Mouse (Mus musculus) ovary, postnatal 10 days (tissue): ENCODE results near the gene Iqcm.
"Not testable (repeated sequence)": the region's sequence is repeated elsewhere in the genome, so short reads cannot be mapped to it uniquely, and the experiment has no call there.

Experiments
- DNase-seq: peaks from one replicate; pipeline ENCODE4 v3.0.0; 2022; ENCODE audit warnings: low spot score

The Iqcm gene

DNA sequence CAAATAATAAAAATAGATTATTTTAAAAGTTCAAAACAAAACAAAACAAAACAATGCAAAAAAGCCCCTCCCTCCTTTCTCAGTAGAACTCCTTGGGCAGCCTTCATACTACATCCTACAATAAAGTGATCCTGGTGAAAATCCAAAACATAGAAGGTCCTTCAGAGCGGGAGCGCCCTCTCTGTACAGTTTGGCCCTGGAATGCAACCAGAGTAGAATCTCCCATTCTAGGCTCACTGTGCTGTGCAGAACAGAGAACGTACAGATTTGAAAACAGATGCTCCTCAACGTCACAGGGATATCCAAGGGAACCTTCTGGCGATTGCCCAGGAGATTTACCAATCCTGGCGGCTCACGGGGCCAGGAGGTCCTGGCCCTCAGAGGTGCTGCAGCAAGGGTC is at the start of gene Iqcm:
Gene Iqcm (plus strand): TSS at position 301 of the 400 bp plus-strand sequence.
- DNase-seq, result no peak

DNA sequence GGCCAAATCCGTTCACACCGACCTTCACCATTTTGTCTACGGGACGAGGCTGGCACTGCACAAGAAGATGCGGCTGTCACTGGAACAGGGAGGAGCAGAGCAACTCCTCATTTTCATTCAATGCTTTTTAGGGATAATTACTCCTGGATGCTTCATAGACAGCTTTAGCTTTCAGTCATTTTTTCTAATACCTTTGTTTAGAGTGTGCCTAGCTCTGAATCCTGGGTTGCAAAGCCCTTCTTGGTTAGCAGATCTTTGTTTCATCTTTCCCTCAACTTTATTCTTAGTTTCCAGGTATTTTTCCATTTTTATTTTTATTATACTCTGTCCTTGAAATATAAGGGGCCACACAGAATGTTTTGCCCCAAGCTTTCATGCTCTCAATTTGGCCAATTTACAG is 42.0 kb upstream of the Iqcm start, which contains the start of gene Gm10358:
Gene Gm10358 (minus strand): TSS at position 101 of the 400 bp plus-strand sequence.
- no peak for DNase-seq

DNA sequence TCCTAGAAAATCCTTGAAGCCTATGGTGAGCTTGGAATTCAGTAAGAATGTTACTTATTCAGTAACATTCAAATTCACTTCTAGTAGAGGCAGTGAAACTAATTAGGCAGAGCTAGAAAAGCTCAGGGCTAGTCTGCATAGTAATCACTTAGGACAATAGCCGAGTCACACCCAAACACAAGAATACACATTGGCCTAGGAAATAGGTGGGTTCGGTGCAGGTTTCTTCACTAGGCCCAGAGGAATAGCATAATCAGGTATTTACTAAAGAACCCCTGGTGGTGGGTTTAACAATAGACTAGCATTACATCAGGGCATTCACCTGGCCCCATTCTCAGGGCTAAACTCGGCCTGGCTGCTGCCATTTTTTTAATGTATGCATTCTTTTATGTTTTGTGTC is 32.8 kb upstream of the Iqcm start:
- not testable (repeated sequence) for DNase-seq

DNA sequence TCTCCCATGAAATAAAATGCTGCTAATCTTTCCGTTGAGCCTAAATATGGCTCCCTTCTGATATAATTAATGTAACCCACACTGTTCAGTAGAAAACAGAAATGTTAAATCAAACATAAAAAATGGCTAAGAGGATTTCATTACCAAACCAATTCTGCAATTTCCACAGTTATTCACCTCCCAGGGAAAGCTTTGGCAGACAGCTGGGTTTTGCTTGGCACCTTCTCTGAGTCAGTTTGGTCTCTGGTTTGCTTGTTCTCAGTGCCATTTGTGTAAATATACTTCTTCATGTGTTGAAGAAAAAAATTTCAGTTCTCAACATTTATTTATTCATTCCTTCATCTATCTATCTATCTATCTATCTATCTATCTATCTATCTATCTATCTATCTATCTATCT is 28.3 kb downstream of the Iqcm start:
- no peak for DNase-seq

DNA sequence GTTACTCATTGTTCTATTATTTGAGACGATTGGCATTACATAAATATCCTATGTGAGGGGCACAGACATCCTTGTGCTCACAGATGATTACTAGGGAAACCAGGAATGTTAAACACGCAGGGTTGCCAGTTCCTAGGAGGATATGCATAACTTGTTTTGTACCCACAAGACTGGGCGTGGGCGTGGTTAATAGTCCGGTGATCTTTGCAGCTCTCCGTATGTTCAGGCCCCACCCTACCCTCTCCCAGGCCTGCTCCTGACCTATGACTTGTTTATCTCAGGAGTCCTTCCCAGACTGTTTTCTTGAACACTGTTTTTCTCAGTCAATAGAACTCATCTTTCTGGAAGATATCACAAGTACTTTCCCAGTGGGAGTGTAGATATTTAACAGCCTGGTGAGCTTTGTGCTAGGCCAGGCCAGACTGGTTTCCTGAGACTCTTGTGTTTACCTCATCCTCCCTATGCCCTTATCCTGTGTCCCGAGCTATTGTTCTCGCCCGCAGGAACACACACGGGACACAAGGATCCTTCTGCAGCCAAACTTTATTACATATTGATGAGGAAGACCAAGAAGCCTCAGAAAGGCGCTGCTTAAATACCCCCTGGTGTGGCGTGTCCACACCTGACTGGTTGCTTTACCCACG is 40.7 kb downstream of the Iqcm start:
- no peak for DNase-seq

DNA sequence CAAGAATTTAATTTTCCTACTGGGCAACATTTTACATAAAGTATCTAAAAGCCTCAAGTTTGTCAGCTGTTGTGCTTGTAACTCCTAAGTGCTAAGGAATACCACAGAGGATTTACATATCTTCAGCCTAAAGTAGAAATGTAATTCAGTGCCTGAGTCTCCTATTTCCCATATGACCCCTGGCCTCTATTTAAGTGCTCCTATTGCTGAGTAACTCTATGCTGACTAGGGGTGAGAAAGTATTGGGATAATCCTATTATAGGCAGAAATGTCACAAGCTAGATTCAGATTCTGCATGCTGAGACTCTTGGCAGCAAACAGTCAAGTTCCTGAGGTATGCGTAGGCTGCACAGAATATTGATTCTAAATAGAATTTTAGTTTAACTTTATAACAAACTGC is 60.8 kb downstream of the Iqcm start:
- DNase-seq, result no peak

DNA sequence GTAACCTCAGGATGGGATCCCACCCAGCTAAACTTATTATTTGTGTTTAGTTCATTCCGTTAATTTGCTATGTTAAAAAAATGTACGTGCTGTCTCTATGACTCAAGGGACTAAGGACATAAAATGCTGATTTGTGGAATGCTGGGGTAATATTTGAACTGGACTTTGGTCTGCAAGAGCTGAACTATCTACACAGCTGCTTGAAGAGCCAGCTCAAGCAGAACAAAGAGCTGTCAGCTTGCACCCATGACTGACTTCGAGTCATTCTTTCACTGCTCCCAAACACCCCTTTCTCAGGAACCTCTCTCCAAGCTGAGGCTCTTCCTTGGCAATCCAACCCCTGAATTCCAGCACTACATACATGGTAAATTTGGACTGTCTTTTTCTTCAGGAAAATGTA is 65.3 kb downstream of the Iqcm start:
- DNase-seq, result no peak

DNA sequence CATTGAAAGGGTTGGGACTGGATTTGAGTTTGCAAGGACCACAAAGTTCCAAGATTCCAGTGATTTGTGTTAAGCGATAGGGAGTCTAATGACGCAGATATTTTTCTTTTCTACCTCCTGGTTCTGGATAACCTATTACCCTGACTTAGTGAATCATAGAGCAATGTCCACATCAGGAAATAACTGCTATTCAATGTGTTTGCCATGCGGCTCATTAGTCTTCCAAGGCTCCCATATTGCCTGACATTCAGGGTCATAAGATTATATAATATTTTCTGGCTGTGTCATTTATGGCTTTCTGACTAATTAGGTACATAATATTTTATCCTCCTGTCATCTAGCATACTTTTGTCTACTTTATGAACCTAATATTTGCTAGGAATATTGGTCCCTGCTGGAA is 100.8 kb downstream of the Iqcm start:
- DNase-seq, result no peak

DNA sequence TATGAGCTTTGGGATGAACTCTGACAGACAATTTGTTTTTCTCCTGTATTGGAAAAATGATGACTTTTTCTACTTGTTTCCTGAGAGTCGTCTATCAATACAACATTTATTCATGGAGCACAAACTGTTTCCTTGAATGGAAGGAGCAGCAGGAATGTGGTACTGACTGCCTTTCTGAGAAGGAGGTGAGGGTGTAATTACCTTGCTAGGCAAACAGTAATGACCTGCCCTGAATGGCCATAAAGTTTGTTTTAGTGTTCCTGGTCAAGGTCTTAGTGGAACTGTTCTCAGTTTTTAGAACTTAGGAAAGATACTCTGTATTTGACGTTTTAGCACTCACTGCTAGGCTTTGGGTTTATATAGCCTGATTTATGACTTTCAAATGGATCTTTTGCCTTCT is 147.8 kb downstream of the Iqcm start:
- DNase-seq, result no peak

DNA sequence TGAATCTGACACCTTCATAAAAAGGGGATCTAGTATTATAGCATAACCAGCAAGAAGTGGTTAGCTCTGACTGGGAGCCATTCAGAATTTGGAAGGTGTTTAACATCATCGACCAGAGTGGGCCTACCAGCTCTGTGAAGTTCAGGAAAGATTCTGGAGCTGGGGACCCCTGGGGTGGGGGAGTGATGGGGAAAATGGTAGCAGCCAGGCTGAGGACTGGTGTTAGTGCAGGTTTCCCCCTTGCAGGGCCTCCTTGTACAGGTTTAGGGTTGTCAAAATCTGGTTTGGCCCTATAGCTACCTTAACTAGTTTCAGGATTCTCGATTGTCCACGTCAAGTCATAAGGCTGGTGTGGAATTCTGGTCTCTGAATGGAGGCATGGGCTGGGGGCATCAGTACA is 194.5 kb downstream of the Iqcm start:
- DNase-seq, result no peak

DNA sequence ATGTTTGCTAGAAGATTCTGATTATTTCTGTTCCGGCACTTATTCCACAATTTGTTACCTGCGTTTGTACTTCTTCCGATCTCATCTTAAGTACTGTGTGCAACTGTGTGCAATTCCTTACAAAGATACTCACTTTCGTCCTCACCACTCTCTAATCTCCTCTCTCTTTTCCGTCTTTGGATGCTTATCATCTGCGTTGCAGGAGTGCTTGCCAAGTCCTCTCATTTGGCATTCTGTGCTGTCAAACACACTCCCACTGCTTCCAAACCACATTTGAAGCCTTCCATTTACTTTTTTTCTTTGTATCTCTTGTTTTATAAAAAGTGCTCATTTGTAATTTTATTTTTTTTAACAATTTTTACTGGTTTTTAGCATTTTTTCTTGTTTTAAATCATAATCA is 210.8 kb downstream of the Iqcm start:
- DNase-seq, result no peak

DNA sequence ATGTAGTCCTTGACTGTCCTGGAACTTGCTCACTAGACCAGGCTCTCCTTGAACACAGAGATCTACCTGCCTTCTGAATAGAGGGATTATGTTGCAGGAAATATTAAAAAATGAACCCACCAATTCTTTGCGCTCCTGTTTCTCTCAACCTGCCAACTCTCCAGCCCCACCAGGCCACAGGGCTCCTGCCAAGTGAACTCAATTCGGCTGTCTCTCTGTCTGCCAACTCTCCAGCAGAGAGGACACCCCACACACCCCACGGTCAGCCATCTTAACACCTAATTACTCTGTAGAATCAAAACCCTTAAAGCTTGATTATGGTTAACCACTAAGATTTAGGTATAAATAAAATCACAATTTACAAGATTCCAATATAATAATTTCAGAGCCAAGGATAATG is 298.1 kb downstream of the Iqcm start:
- no peak for DNase-seq

DNA sequence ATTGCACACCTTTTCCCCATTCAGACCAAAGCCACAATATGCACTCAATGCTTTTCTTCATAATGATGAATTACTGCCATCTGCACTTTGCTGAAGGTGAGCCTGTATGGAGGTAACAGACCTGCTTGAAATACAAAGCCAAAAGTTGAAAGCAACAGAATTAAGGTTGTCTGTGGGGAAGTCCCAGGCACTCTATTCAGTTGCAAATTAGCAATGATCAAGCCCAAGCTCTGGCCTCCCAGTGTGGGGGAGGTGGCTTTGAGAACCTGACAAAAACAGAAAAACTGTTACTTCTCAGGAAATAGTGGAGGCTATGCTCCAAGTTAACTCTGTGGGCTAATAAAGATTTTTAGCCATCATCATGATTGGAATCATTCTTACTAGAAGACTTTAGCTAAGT is 307.1 kb downstream of the Iqcm start:
- DNase-seq, result no peak

DNA sequence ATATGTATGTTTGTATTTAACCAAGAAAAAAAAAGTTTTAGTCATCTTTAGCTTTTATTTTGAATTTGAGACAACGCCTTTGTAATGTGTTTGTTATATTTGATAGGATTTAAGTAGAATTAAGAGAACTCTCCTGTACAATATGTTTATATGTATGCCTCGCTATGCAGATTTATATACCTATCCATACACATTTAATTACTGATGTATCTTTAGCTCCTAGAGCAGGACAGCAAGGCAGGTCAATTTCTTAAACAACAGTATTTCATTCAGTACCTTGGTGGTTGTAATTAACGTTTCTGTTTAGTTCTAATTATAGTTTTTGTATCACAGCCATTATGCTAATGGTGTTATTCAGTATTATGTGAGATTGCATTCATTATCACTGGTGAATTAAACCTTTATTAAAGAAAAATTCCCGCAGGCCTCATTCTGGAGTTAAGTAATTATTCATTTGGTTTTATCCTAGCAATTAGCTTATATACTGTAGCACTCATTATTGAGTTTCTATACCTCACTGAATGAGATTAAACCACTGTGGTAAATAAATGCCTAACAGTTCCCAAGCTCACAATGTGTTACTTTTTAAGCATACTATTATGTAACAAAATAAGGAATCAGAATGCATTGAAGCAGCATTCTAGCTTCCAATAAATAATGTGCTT is 380.1 kb downstream of the Iqcm start:
- no peak for DNase-seq

DNA sequence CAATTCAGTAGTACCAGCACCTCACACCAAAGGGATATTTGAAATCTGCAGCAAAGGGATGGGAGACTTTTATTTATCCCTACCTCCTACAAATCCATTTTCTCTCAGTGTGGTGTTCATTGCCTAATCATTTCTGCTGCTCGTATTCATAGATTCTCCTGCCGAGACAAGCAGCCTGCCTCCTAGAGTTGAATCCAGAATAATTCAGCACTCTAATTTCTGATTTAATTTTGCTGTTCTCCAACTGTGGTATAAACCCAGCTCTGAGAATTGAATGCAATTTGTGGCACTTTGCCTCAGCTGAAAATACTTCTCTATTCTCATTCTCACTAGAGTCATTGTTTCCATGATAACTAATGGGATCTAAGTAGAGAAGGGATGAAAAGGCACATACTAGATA is 386.8 kb downstream of the Iqcm start:
- no peak for DNase-seq

DNA sequence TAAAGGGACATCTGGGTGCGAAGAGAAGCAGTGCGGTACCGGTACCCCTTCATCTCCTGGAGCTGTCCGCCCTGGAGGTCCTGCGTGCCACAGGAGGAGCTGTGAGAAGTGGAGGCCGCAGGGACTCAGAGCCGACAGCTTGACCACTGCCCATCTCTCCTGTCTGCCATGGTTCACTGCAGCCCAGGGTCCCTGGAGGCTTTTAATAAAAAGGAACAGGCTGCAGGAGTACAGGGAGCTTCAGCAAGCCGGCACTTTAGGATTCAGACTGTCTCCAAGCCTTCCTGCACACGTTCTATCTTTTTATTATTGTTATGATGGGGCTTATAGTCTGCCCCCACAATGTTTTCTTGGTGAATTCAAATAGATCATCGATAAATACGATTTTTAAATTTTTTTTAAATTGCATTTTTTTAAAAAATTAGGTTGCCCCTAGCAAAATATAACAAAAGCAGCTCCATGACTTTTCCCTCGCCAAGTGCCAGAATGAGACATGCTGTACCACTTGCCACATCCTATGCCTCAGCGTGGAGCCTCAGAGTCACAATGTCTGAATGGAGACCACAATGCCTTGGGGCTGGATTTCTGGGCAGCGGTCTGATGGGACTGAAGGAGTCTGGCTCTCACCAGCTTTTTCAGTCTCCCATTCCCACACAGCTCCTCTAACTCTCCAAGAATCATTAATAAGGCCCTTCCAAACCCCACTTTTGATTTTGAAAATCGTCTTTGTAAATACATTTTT is 469.3 kb downstream of the Iqcm start:
- DNase-seq, result no peak

DNA sequence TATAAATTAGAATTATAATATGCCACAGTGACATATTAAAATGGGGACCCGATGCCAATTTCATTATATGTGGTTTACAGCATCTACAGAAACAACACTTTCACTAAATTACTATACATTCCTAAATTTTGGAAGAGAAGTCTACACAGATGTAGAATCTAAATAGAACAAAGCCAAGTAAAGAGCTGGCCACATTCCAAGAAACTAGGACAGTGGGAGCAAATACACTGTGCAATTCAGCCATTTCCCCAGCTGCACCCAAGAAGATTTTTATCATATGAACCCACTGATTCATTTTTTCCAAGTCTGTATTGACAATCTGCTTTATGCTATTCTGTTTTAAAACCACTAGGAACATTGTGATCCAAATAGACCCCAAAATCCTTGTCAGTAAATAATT is 500.7 kb downstream of the Iqcm start:
- no peak for DNase-seq

DNA sequence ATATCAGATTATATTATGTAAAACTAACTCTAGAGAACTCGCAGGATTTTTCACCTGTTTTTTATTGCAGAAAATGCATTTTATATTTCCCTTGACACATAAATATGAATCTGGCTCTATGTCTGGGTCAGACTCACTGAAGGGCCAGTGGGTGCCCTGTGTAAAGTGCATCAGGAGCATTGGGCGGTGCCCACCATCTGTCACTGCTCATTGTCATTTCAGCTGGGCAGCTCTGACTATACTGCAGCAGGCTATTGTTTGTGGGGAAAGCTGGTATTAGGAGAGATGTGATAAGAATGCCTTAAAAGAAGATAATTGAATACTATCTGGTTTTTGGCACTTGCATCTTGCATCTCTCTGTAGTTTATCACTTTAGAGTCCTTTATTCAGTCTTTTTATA is 507.5 kb downstream of the Iqcm start:
- DNase-seq, result no peak

DNA sequence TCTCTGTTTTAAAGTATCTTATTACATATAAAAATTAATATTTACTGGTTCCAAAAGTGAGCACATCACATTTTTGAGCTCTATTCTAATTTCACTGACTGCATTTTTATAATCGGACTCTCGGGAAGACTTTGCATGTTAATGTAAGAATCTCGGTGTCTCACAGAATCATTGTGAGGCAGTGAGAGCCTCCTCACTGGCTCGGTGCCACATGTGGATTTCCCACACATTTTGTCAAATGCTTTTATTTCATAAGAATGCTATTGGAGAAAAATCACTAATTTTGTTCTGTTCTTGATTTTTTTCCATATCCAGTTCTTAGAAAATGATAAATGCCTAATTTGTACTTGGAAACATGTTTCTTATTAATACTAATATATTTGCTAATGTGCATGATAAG is 570.0 kb downstream of the Iqcm start:
- DNase-seq, result no peak
